Mouse (Mus musculus) liver, embryonic 14.5 days (tissue): ENCODE data around the gene Dnah17. TPM values are rescaled to one million over a fixed set of nuclear protein-coding genes. Genes with fewer than 3 reads are reported as not detected.

Experiments
- ATAC-seq: fragments of 200-750 bp; cut with Nextera tagmentation; 2 replicates; pipeline ENCODE4 v1.8.0; 2017; ENCODE audit warnings: moderate number of reproducible peaks, mild to moderate bottlenecking, moderate library complexity; ENCODE audit not compliant: insufficient read depth
- DNase-seq, 3 experiments: peaks; one replicate each; pipeline ENCODE4 v3.0.0-alpha.2; 2012 to 2013; ENCODE audit warnings: low read depth in 3 of 3, low spot score in 3 of 3
- H3K27ac ChIP-seq: fragments of 300-500 bp; sonication (generic); 2 replicates; pipeline ENCODE4 v1.5.1; 2014; ENCODE audit warnings: moderate library complexity, mild to moderate bottlenecking, control low read depth, inconsistent platforms
- H3K27me3 ChIP-seq: fragments of 300-500 bp; sonication (generic); 2 replicates; pipeline ENCODE4 v1.6.1; 2014; ENCODE audit warnings: mild to moderate bottlenecking, low read length, moderate library complexity; ENCODE audit not compliant: control insufficient read depth, insufficient read depth
- H3K36me3 ChIP-seq: fragments of 300-500 bp; sonication (generic); replicated peaks from 2 replicates; pipeline ENCODE4 v1.6.1; 2014; ENCODE audit warnings: low read depth; ENCODE audit not compliant: control insufficient read depth, insufficient read depth
- H3K4me1 ChIP-seq, 2 experiments: fragments of 200-500 bp in 1 of 2; fragments of 300-500 bp in 1 of 2; sonication (generic) in 1 of 2; replicated peaks; 2 replicates each; pipeline ENCODE4 v1.6.1; 2012 to 2014; ENCODE audit warnings: antibody characterized with exemption in 1 of 2, inconsistent platforms in 1 of 2, low read length in 1 of 2; ENCODE audit not compliant: control insufficient read depth in 2 of 2, insufficient read depth in 2 of 2
- H3K4me2 ChIP-seq: fragments of 300-500 bp; sonication (generic); 2 replicates; pipeline ENCODE4 v1.6.1; 2014; ENCODE audit warnings: low read depth, mild to moderate bottlenecking, control low read depth, moderate library complexity
- H3K4me3 ChIP-seq, 2 experiments: fragments of 200-500 bp in 1 of 2; fragments of 300-500 bp in 1 of 2; sonication (generic) in 1 of 2; 2 replicates each; pipeline ENCODE4 v1.5.1; 2012 to 2014; ENCODE audit warnings: low read depth in 2 of 2, low read length in 2 of 2, mild to moderate bottlenecking in 2 of 2, control low read depth in 1 of 2, inconsistent platforms in 1 of 2, moderate library complexity in 1 of 2; ENCODE audit not compliant: insufficient read depth in 1 of 2
- H3K9ac ChIP-seq: fragments of 300-500 bp; sonication (generic); replicated peaks from 2 replicates; pipeline ENCODE4 v1.6.1; 2014; ENCODE audit warnings: mild to moderate bottlenecking, control low read depth, moderate library complexity
- H3K9me3 ChIP-seq: fragments of 300-500 bp; sonication (generic); 2 replicates; pipeline ENCODE4 v1.6.1; 2016; ENCODE audit warnings: low read length, mixed read lengths; ENCODE audit not compliant: control insufficient read depth
- CTCF ChIP-seq: IDR thresholded peaks from 2 replicates; pipeline ENCODE4 v1.5.1; 2016; ENCODE audit warnings: antibody characterized with exemption, low read depth, control low read depth
- EP300 ChIP-seq: IDR thresholded peaks from 2 replicates; pipeline ENCODE4 v1.6.1; 2016; ENCODE audit warnings: antibody characterized with exemption, low read depth
- WGBS: fragments of 180-500 bp; shearing (Covaris S2); extraction: QIAGEN DNeasy Blood & Tissue Kit; methylation state at CpG from one replicate; pipeline ENCODE4 v1.1.7; 2014; ENCODE audit not compliant: insufficient replicate concordance; 5-methylcytosine and 5-hydroxymethylcytosine counted together
- polyA plus RNA-seq, 2 experiments: library from polyadenylated mRNA; depleted of rRNA in 1 of 2; stranded (reverse) in 1 of 2; unstranded in 1 of 2; fragments of >200 nt; fragmentation: Nextera tagmentation in 1 of 2; extraction: Ambion mirVana in 1 of 2; gene quantifications; 2 replicates each; pipeline versions ENCODE4 v1.2.1 to v1.2.3; 2012 to 2014

Dnah17 gene
- polyA plus RNA-seq (2012; rRNA removed), result 0.10 and 0.18 TPM in 2 replicates
- polyA plus RNA-seq (2014; fragmentation: Nextera tagmentation; extraction: Ambion mirVana), result 0.04 and 0.23 TPM in 2 replicates

DNA sequence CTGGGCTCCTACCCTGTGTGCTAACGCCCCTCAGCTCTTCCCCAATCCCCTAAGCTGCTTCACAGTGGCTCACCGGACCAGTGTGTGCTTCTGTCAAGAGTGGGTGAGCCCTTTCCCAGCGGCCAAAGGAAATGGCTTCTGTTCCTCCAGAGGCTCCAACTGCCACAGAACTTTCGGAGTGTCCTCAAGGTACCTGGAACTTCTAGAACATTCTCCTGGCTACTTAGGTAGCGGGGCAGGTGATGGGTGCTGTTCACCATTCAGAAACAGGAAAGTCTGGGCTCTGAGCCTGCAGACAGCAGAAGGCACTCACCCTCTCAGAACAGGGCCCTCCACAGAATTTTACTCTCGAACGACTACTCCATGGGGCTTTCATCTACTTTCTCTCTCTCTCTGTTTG lies at the start of gene Dnah17:
Dnah17 (minus strand) TSS at position 101 of the 400 bp plus-strand sequence.
- H3K4me3 ChIP-seq, result no peak within 1 kb of the TSS
- no peak for TF ChIP-seq EP300
- no peak for TF ChIP-seq CTCF
- no peak within 1 kb of the TSS for H3K4me2 ChIP-seq
- H3K27me3 ChIP-seq, result no peaks in the 10 kb centered on the region
- no peak for DNase-seq
- no peak for ATAC-seq
- H3K4me1 ChIP-seq, result no peaks in the 10 kb centered on the region; a peak in 1 of 4 replicates
- no peak within 1 kb of the TSS for H3K27ac ChIP-seq
- H3K36me3 ChIP-seq, result no peaks in the 10 kb centered on the region
- WGBS, result 59% methylated on average over 7 of the region's 7 CpGs
- no peak within 1 kb of the TSS for H3K9ac ChIP-seq
- H3K9me3 ChIP-seq, result no peaks in the 10 kb centered on the region

DNA sequence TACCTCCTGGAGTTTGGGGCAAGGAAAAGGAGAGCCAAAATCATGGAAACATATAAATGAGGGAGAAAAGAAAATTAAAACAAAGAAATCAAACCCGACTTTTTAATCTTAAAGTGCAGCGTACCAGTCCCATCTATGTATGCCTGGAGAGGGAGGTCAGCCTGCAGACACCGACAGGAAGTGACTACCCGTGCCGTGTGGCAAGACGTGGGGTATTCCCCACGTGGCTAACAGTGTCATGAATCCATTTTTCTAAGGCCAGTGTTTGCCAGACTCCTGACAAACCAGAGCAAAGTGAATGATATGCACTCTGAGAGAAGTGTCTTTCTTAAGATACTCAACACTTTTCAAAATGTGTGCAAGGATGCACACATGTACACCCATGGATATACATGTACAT lies 49.8 kb upstream of the Dnah17 start:
- Histone ChIP-seq H3K4me3 (no peak overlapping the region), H3K36me3 (no peaks in the 10 kb centered on the region; the same call in 1 of the 2 replicates)

DNA sequence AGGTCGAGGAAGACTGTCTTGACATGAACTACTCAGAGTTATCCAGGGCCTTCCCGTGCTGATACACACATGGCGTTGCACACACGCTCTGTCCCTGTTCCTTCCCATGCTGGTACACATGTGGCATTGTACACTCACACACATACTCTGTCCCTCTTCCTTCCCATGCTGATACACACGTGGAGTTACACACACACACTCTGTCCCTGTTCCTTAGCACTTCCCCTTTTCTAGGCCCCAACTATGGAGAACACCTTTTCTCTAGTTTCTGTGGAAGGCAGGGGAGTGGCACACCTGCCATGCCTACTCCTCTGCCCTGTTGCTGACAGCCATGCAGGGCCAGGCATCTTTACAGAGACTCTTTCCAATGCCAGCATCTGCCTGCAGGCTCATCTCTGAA lies 47.8 kb upstream of the Dnah17 start:
- TF ChIP-seq CTCF, result no peak
- no peak for TF ChIP-seq EP300
- H3K27me3 ChIP-seq, result no peaks in the 10 kb centered on the region
- H3K4me2 ChIP-seq, result no peak overlapping the region
- H3K4me1 ChIP-seq, result no peaks in the 10 kb centered on the region
- no peaks in the 10 kb centered on the region; the same call in 1 of the 2 replicates for H3K36me3 ChIP-seq
- no peaks in the 10 kb centered on the region for H3K9me3 ChIP-seq
- DNase-seq, result no peak
- WGBS, result 52% methylated on average over 5 of the region's 5 CpGs
- H3K9ac ChIP-seq, result no peak overlapping the region
- H3K4me3 ChIP-seq, result no peak overlapping the region
- no peak overlapping the region for H3K27ac ChIP-seq
- no peak for ATAC-seq

More for the DNA sequence above, 49.8 kb upstream of the Dnah17 start:
- Histone ChIP-seq H3K9ac (no peak overlapping the region), H3K27me3 (no peaks in the 10 kb centered on the region), H3K4me1 (0 out of 4 replicates have a peak, but pooled peaks cover 0 to 2% of the 10 kb centered on the region in 2 experiments), H3K9me3 (no peaks in the 10 kb centered on the region), H3K4me2 (no peak overlapping the region), H3K27ac (no peak overlapping the region)
- TF ChIP-seq CTCF (no peak), EP300 (no peak)
- WGBS, result 51% methylated on average over 7 of the region's 7 CpGs
- DNase-seq (no peak), ATAC-seq (no peak)

- DNase-seq, result no peak
- Histone ChIP-seq H3K4me1 (no peaks in the 10 kb centered on the region), H3K4me3 (no peak overlapping the region), H3K9me3 (no peaks in the 10 kb centered on the region), H3K36me3 (no peaks in the 10 kb centered on the region), H3K9ac (no peak overlapping the region), H3K4me2 (no peak overlapping the region), H3K27ac (no peak overlapping the region), H3K27me3 (no peaks in the 10 kb centered on the region)
- ATAC-seq, result no peak
- TF ChIP-seq EP300 (no peak), CTCF (no peak)
- 71% methylated on average over 7 of the region's 7 CpGs for WGBS
Measured at GRCm38 (mm10) chr11:118174752-118175151, 44.3 kb upstream of the Dnah17 start.

- no peaks in the 10 kb centered on the region for H3K4me1 ChIP-seq
- H3K9me3 ChIP-seq, result no peaks in the 10 kb centered on the region
- no peak overlapping the region for H3K9ac ChIP-seq
- DNase-seq (no peak), ATAC-seq (no peak)
- H3K27ac ChIP-seq, result no peak overlapping the region
- H3K36me3 ChIP-seq, result no peaks in the 10 kb centered on the region
- WGBS, result 55% methylated on average over 5 of the region's 5 CpGs
- H3K4me3 ChIP-seq, result no peak overlapping the region
- no peak overlapping the region for H3K4me2 ChIP-seq
- TF ChIP-seq CTCF (no peak), EP300 (no peak)
- no peaks in the 10 kb centered on the region for H3K27me3 ChIP-seq
Measured at GRCm38 (mm10) chr11:118172768-118173167, 42.3 kb upstream of the Dnah17 start.
